Comparison of ENCODE assay signal across 10 mouse cellular contexts in the genomic region with DNA sequence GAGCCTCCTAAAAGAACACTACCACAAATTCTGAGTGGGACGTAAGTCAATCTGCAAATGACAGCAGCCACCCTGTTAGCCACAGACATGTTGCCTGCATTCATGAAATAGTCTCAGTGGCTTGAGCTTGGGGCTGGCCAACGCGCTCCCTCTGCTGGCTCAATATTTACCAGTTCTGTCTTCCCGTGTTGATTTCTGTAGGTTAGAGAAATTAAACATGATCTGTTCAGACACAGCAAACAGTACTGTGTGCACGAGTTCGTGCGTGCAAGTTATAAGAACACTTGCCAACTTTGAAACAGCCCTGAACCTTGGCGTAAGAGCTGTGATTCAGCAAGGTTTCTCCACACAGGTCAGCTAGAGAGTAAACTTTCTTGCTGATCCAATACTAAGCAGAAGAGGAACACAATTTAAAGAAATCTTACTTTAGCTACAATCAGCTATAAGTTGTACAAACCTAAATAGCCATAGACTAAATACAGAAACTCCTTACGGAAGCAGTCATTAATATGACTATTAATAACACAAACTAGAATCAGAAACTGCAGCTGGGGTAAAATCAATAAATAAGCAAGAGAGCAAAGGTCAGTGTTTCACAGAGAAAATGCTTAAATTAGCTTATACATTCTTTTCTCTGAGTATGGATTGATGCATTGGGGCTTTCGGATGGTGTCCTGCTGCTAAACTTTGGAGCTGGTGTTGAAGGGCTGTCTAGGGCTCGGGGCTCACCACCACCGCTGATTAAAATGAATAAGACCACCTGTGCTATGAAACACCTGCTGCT. TPM values are rescaled to one million over a fixed set of nuclear protein-coding genes. Genes with fewer than 3 reads are reported as not detected.
DNase-seq lines count a peak whose midpoint lies in the region; ATAC-seq and TF ChIP-seq lines count a peak whose summit lies in the region.
"Had no signal": no experiment of that assay in that cellular context is flagged by ENCODE, and none has a peak within 500 bp of the region (broad histone marks: within the 10 kb centered on the region; RNA-seq: fewer than 3 reads in every experiment).

No protein-coding gene starts in this region.

- no peak overlapping the region for H3K27ac ChIP-seq in kidney, embryonic 15.5 days
- no peak overlapping the region for H3K27ac ChIP-seq in embryonic fibroblast, embryonic 13.5 days (ENCODE audit: insufficient read depth, low read length)
- no peak overlapping the region for H3K27ac ChIP-seq in layer of hippocampus, adult 2 months

- H3K27me3 ChIP-seq in kidney, embryonic 15.5 days = no peaks in the 10 kb centered on the region

- H3K4me3 ChIP-seq in kidney, embryonic 15.5 days (replicated peaks) = no peak overlapping the region
- no peak overlapping the region for H3K4me3 ChIP-seq in embryonic fibroblast, embryonic 13.5 days (ENCODE audit: insufficient read depth, low read length)
- H3K4me3 ChIP-seq in layer of hippocampus, adult 2 months = no peak overlapping the region

- 67% methylated on average over 12 of the region's 12 CpGs for WGBS in kidney, embryonic 15.5 days

- peak; percentile 43; the same call in 1 of the 2 replicates for TF ChIP-seq CTCF in embryonic fibroblast, embryonic 13.5 days (IDR thresholded peaks at IDR 0.05; ENCODE audit: borderline replicate concordance, insufficient read depth, low read length)
- peak; percentile 78 for TF ChIP-seq CTCF in layer of hippocampus, adult 2 months (conservative IDR thresholded peaks at IDR 0.05)

- DNase-seq in kidney, adult 11 months = no peak
- DNase-seq in adrenal gland, adult 18-20 months (ENCODE audit: low spot score in 2 of 2) = peak; percentile 3 to 18
- DNase-seq in layer of hippocampus, adult 2 months (ENCODE audit: low spot score in 2 of 2) = peak; percentile 8 to 43
- peak; percentile 10 to 19 for DNase-seq in lung, postnatal 4 days
- peak; percentile 16 for DNase-seq in urinary bladder, postnatal 14 days (ENCODE audit: low spot score)
- no peak for DNase-seq in thymus, postnatal 14 days

- no peak overlapping the region for H3K9ac ChIP-seq in kidney, embryonic 15.5 days

- no peaks in the 10 kb centered on the region for H3K4me1 ChIP-seq in kidney, embryonic 15.5 days
- no peaks in the 10 kb centered on the region for H3K4me1 ChIP-seq in embryonic fibroblast, embryonic 13.5 days (ENCODE audit: control insufficient read depth, insufficient read depth, low read length)

- no peaks in the 10 kb centered on the region for H3K9me3 ChIP-seq in kidney, embryonic 15.5 days (replicated peaks)

- TF ChIP-seq POLR2A in embryonic fibroblast, embryonic 13.5 days (IDR thresholded peaks at IDR 0.05; ENCODE audit: low read depth, low read length) = no peak

- H3K4me2 ChIP-seq in kidney, embryonic 15.5 days = no peak overlapping the region

- H3K36me3 ChIP-seq in kidney, embryonic 15.5 days = no peaks in the 10 kb centered on the region

- peak; percentile 54; the same call in 1 of the 2 replicates for ATAC-seq in kidney, embryonic 15.5 days (replicated peaks; ENCODE audit: low FRiP score)

RNA-seq across cellular contexts. Expression of a gene that starts 31.9 kb away (rescaled TPM):
- not detected in 2 replicates for polyA plus RNA-seq in kidney, embryonic 15.5 days (2015; fragmentation: Nextera tagmentation; extraction: Ambion mirVana)
- not detected for total RNA-seq in adrenal gland, adult 18-20 months (2021)
- not detected in 2 replicates for polyA plus RNA-seq in embryonic fibroblast, embryonic 13.5 days (2011; ENCODE audit: insufficient read length, low read depth, missing spikeins)
- not detected for total RNA-seq in layer of hippocampus, adult 2 months (2021)
- total RNA-seq: layer of hippocampus, adult 8-10 months had no signal
- polyA plus RNA-seq: spleen, adult 2 months had no signal

Comparison
In these comparisons a context has a peak if more than half of its experiments do, and no peak if none do; other contexts are left out.
1. DNase-seq: peak in adrenal gland, adult 18-20 months (2 of 2), layer of hippocampus, adult 2 months (2 of 2), lung, postnatal 4 days (2 of 2) and urinary bladder, postnatal 14 days (single experiment); none in kidney, adult 11 months (single experiment) and thymus, postnatal 14 days (single experiment).